18 mouse cellular contexts compared by ENCODE assay signal in genomic region chr19:32381511-32381961, GRCm38 (mm10). TPM values are rescaled to one million over a fixed set of nuclear protein-coding genes. Genes with fewer than 3 reads are reported as not detected.
A peak's percentile ranks its signal among the peaks of the same experiment; 100 is the strongest.
DNase-seq lines count a peak whose midpoint lies in the region; ATAC-seq and TF ChIP-seq lines count a peak whose summit lies in the region.
"Had no signal": no experiment of that assay in that cellular context is flagged by ENCODE, and none has a peak within 500 bp of the region (broad histone marks: within the 10 kb centered on the region; RNA-seq: fewer than 3 reads in every experiment).

No protein-coding gene starts in this region.

- H3K4me1 ChIP-seq in kidney, embryonic 15.5 days, result peaks cover 47% of the 10 kb centered on the region

- no peak overlapping the region for H3K4me3 ChIP-seq in kidney, embryonic 15.5 days (replicated peaks)
- H3K4me3 ChIP-seq: hindbrain, embryonic 15.5 days; limb, embryonic 12.5 days; midbrain, embryonic 12.5 days had no signal

- no peak overlapping the region for H3K4me2 ChIP-seq in kidney, embryonic 15.5 days
- H3K4me2 ChIP-seq: heart, embryonic 11.5 days; hindbrain, embryonic 15.5 days; limb, embryonic 12.5 days; midbrain, embryonic 12.5 days had no signal

- no peak for TF ChIP-seq CTCF in brain, embryonic 14.5 days (IDR thresholded peaks at IDR 0.05; ENCODE audit: borderline replicate concordance, extremely low read depth, insufficient read depth, insufficient read length)

- DNase-seq in heart, adult 11 months, result peak; percentile 83
- no peak for DNase-seq in heart, adult 18-20 months
- no peak for DNase-seq in kidney, adult 8-10 months
- DNase-seq in brain, embryonic 14.5 days (ENCODE audit: low read depth), result peak; percentile 87
- DNase-seq in kidney, postnatal 10 days, result peak; percentile 77
- no peak for DNase-seq in thymus, postnatal 0 days (ENCODE audit: low spot score)
- no peak for DNase-seq in thymus, postnatal 25 days
- DNase-seq: adrenal gland, postnatal 36 days; gastrocnemius, postnatal 14 days; right cerebral cortex, postnatal 14 days; thymus, postnatal 4 days had no signal

- peak; percentile 66 for ATAC-seq in kidney, embryonic 15.5 days (replicated peaks; ENCODE audit: low FRiP score)

- H3K27me3 ChIP-seq in kidney, embryonic 15.5 days, result no peaks in the 10 kb centered on the region
- H3K27me3 ChIP-seq: hindbrain, embryonic 15.5 days had no signal

- no peak overlapping the region for H3K9ac ChIP-seq in kidney, embryonic 15.5 days
- H3K9ac ChIP-seq: hindbrain, embryonic 15.5 days; limb, embryonic 12.5 days; liver, embryonic 14.5 days; midbrain, embryonic 12.5 days had no signal

- no peaks in the 10 kb centered on the region for H3K36me3 ChIP-seq in kidney, embryonic 15.5 days
- H3K36me3 ChIP-seq: hindbrain, embryonic 15.5 days; limb, embryonic 12.5 days; midbrain, embryonic 12.5 days had no signal

- peak overlapping the region; percentile 61 for H3K27ac ChIP-seq in kidney, embryonic 15.5 days
- H3K27ac ChIP-seq: hindbrain, embryonic 15.5 days; limb, embryonic 12.5 days; liver, embryonic 14.5 days; midbrain, embryonic 12.5 days; stomach, postnatal 0 days had no signal

- WGBS in kidney, embryonic 15.5 days, result 30% methylated on average over 3 of the region's 3 CpGs

- no peaks in the 10 kb centered on the region for H3K9me3 ChIP-seq in kidney, embryonic 15.5 days (replicated peaks)
- H3K9me3 ChIP-seq: hindbrain, embryonic 15.5 days; limb, embryonic 12.5 days; midbrain, embryonic 12.5 days had no signal

- TF ChIP-seq POLR2A in brain, embryonic 14.5 days (IDR thresholded peaks at IDR 0.05; ENCODE audit: borderline replicate concordance, extremely low read depth, insufficient read depth, insufficient read length, poor library complexity, severe bottlenecking), result no peak

RNA-seq across cellular contexts. Expression of gene Sgms1, which starts 8.0 kb away (rescaled TPM):
- total RNA-seq in heart, adult 18-20 months (2021), result 10 to 100 TPM; 55.3 to 63.9 TPM
- 52.6 and 57.0 TPM in 2 replicates for polyA plus RNA-seq in kidney, embryonic 15.5 days (2015; fragmentation: Nextera tagmentation; extraction: Ambion mirVana)
- polyA plus RNA-seq in brain, embryonic 14.5 days (2012; rRNA removed), result 8.6 and 13.6 TPM in 2 replicates
- polyA plus RNA-seq in thymus, postnatal 0 days (2015; fragmentation: Nextera tagmentation; extraction: Ambion mirVana), result 3.8 and 5.3 TPM in 2 replicates

Comparison
In these comparisons a context has a peak if more than half of its experiments do, and no peak if none do; other contexts are left out.
1. DNase-seq: peak in heart, adult 11 months (single experiment), brain, embryonic 14.5 days (single experiment) and kidney, postnatal 10 days (single experiment); none in heart, adult 18-20 months (0 of 2), kidney, adult 8-10 months (0 of 2), thymus, postnatal 0 days (single experiment) and thymus, postnatal 25 days (single experiment).